Mouse (Mus musculus) ES-Bruce4 (cell line): ENCODE measurements around the gene Lrrc4b.

Experiments
- CTCF ChIP-seq: IDR thresholded peaks from one replicate; pipeline ENCODE4 v1.8.1; 2011; ENCODE audit warnings: low read depth, low read length
- EP300 ChIP-seq: IDR thresholded peaks from 2 replicates; pipeline ENCODE4 v1.6.1; 2011; ENCODE audit warnings: low read depth, low read length; ENCODE audit not compliant: insufficient read depth
- POLR2A ChIP-seq: IDR thresholded peaks from one replicate; pipeline ENCODE4 v1.8.1; 2011; ENCODE audit warnings: low read length; ENCODE audit not compliant: insufficient read depth

DNA sequence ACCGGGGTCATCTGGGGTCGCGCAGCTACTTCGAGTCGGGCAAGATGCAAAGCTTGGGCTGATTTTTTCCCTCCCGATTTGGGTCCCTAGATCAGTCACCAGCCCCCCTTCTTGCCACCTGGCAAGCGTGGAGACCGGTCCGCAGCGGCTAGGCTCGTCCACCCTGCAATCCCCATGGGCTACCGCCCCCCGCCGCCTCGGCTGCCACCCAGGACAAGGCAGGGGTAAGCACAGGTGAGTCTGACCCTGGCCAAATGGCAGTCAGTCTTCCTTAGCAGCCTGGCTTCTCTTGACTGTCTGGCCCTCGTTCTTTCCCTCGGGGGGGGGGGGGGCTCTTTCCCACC, 44.1 kb upstream of the Lrrc4b start:
- TF ChIP-seq POLR2A (no peak), CTCF (no peak), EP300 (no peak)
